Mouse (Mus musculus) embryo, embryonic 10 days (tissue): Measurements from ENCODE around the gene Dmrt1.
"Not testable (repeated sequence)": the region's sequence is repeated elsewhere in the genome, so short reads cannot be mapped to it uniquely, and the experiment has no call there.

ENCODE experiments used
- DNase-seq: peaks from one replicate; pipeline ENCODE4 v3.0.0-alpha.2; 2015; ENCODE audit warnings: low spot score

Gene Dmrt1

GRCm38 (mm10) chr19:25505360-25506196 lies at the start of gene Dmrt1:
TSS of gene Dmrt1 (plus strand) at chr19:25505618.
- DNase-seq: peak; percentile 39

GRCm38 (mm10) chr19:25460760-25461159 lies 44.7 kb upstream of the Dmrt1 start:
- DNase-seq: no peak

- DNase-seq: no peak
Observed at GRCm38 (mm10) chr19:25461553-25462320, 43.7 kb upstream of the Dmrt1 start.

- DNase-seq: not testable (repeated sequence)
Observed at GRCm38 (mm10) chr19:25475806-25476205, 29.6 kb upstream of the Dmrt1 start.

- no peak for DNase-seq
Observed at GRCm38 (mm10) chr19:25479152-25479669, 26.2 kb upstream of the Dmrt1 start.

- no peak for DNase-seq
Observed at GRCm38 (mm10) chr19:25480820-25481219, 24.6 kb upstream of the Dmrt1 start.

GRCm38 (mm10) chr19:25486561-25486960 lies 18.9 kb upstream of the Dmrt1 start:
- peak; percentile 27 for DNase-seq

- no peak for DNase-seq
Observed at GRCm38 (mm10) chr19:25487350-25487749, 18.1 kb upstream of the Dmrt1 start.

GRCm38 (mm10) chr19:25488546-25488945 lies 16.9 kb upstream of the Dmrt1 start:
- no peak for DNase-seq

- no peak for DNase-seq
Observed at GRCm38 (mm10) chr19:25489546-25489945, 15.9 kb upstream of the Dmrt1 start.

- DNase-seq: no peak
Observed at GRCm38 (mm10) chr19:25497434-25497833, 8.0 kb upstream of the Dmrt1 start.

GRCm38 (mm10) chr19:25504878-25505277 lies 540 bp upstream of the Dmrt1 start:
- no peak for DNase-seq

- DNase-seq: no peak
Observed at GRCm38 (mm10) chr19:25506616-25507015, 1.2 kb downstream of the Dmrt1 start.

GRCm38 (mm10) chr19:25514986-25515530 lies 9.6 kb downstream of the Dmrt1 start:
- no peak for DNase-seq

GRCm38 (mm10) chr19:25524156-25524555 lies 18.7 kb downstream of the Dmrt1 start:
- no peak for DNase-seq

- no peak for DNase-seq
Observed at GRCm38 (mm10) chr19:25525726-25526125, 20.3 kb downstream of the Dmrt1 start.

- DNase-seq: no peak
Observed at GRCm38 (mm10) chr19:25529673-25530072, 24.3 kb downstream of the Dmrt1 start.

GRCm38 (mm10) chr19:25545714-25546340 lies 40.4 kb downstream of the Dmrt1 start:
- peak; percentile 86 for DNase-seq

GRCm38 (mm10) chr19:25547086-25547643 lies 41.7 kb downstream of the Dmrt1 start:
- no peak for DNase-seq

- no peak for DNase-seq
Observed at GRCm38 (mm10) chr19:25550346-25550745, 44.9 kb downstream of the Dmrt1 start.

GRCm38 (mm10) chr19:25551053-25551452 lies 45.6 kb downstream of the Dmrt1 start:
- no peak for DNase-seq

GRCm38 (mm10) chr19:25564430-25564829 lies 59.0 kb downstream of the Dmrt1 start:
- DNase-seq: no peak
